Mouse (Mus musculus): ENCODE data around the gene Pacsin3. TPM values are rescaled to one million over a fixed set of nuclear protein-coding genes. Genes with fewer than 3 reads are reported as not detected.
A peak's percentile ranks its signal among the peaks of the same experiment; 100 is the strongest.

Pacsin3 gene
- total and polyA plus RNA-seq, 2 experiments from 2014 or later: 59.9 to 128 TPM

GRCm38 (mm10) chr2:91244557-91245228, 11.1 kb upstream of the Pacsin3 start:
- Histone ChIP-seq H3K27ac (ENCODE audit: low read depth) (no peak overlapping the region), H3K9ac (replicated peaks; ENCODE audit: low read depth, low read length) (no peak overlapping the region), H3K9me3 (replicated peaks; ENCODE audit: control insufficient read depth, low read length) (no peaks in the 10 kb centered on the region), H3K27me3 (ENCODE audit: control insufficient read depth, insufficient read depth, low read length) (no peaks in the 10 kb centered on the region), H3K36me3 (replicated peaks; ENCODE audit: control insufficient read depth, insufficient read depth, low read length) (no peaks in the 10 kb centered on the region), H3K4me1 (ENCODE audit: control insufficient read depth, insufficient read depth) (no peaks in the 10 kb centered on the region), H3K4me2 (ENCODE audit: low read depth, low read length) (no peak overlapping the region), H3K4me3 (ENCODE audit: low read depth, low read length) (no peak overlapping the region)
- TF ChIP-seq CTCF (IDR thresholded peaks at IDR 0.05; ENCODE audit: low read depth) (no peak), EP300 (IDR thresholded peaks at IDR 0.05; ENCODE audit: low read depth) (no peak)
- ATAC-seq (ENCODE audit: insufficient read depth, low read depth) (no peak), DNase-seq (ENCODE audit: low spot score) (no peak)
- 70% methylated on average over 5 of the region's 5 CpGs for WGBS

- DNase-seq (ENCODE audit: low spot score): no peak
- H3K27me3 ChIP-seq (ENCODE audit: control insufficient read depth, insufficient read depth, low read length): no peaks in the 10 kb centered on the region
- H3K4me3 ChIP-seq (ENCODE audit: low read depth, low read length): no peak overlapping the region
- H3K36me3 ChIP-seq (replicated peaks; ENCODE audit: control insufficient read depth, insufficient read depth, low read length): no peaks in the 10 kb centered on the region
- no peak overlapping the region for H3K9ac ChIP-seq (replicated peaks; ENCODE audit: low read depth, low read length)
- H3K9me3 ChIP-seq (replicated peaks; ENCODE audit: control insufficient read depth, low read length): no peaks in the 10 kb centered on the region
- no peak for TF ChIP-seq CTCF (IDR thresholded peaks at IDR 0.05; ENCODE audit: low read depth)
- no peak for TF ChIP-seq EP300 (IDR thresholded peaks at IDR 0.05; ENCODE audit: low read depth)
- no peak for ATAC-seq (ENCODE audit: insufficient read depth, low read depth)
- H3K27ac ChIP-seq (ENCODE audit: low read depth): no peak overlapping the region
- H3K4me1 ChIP-seq (ENCODE audit: control insufficient read depth, insufficient read depth): 0 out of 2 replicates have a peak, but pooled peaks cover 9% of the 10 kb centered on the region
- WGBS: 54% methylated on average over 4 of the region's 4 CpGs
- no peak overlapping the region for H3K4me2 ChIP-seq (ENCODE audit: low read depth, low read length)
Measured at GRCm38 (mm10) chr2:91248366-91248765, 7.4 kb upstream of the Pacsin3 start.

- no peaks in the 10 kb centered on the region for H3K9me3 ChIP-seq (replicated peaks; ENCODE audit: control insufficient read depth, low read length)
- 0 out of 2 replicates have a peak, but pooled peaks cover 9% of the 10 kb centered on the region for H3K4me1 ChIP-seq (ENCODE audit: control insufficient read depth, insufficient read depth)
- H3K27me3 ChIP-seq (ENCODE audit: control insufficient read depth, insufficient read depth, low read length): 0 out of 2 replicates have a peak, but pooled peaks cover 5% of the 10 kb centered on the region
- peak overlapping the region; percentile 52 for H3K27ac ChIP-seq (ENCODE audit: low read depth)
- 47% methylated on average over 4 of the region's 4 CpGs for WGBS
- ATAC-seq (ENCODE audit: insufficient read depth, low read depth) (no peak), DNase-seq (ENCODE audit: low spot score) (no peak)
- H3K4me3 ChIP-seq (ENCODE audit: low read depth, low read length): no peak overlapping the region
- H3K4me2 ChIP-seq (ENCODE audit: low read depth, low read length): no peak overlapping the region
- no peak overlapping the region for H3K9ac ChIP-seq (replicated peaks; ENCODE audit: low read depth, low read length)
- TF ChIP-seq CTCF (IDR thresholded peaks at IDR 0.05; ENCODE audit: low read depth) (no peak), EP300 (IDR thresholded peaks at IDR 0.05; ENCODE audit: low read depth) (no peak)
- no peaks in the 10 kb centered on the region for H3K36me3 ChIP-seq (replicated peaks; ENCODE audit: control insufficient read depth, insufficient read depth, low read length)
Measured at GRCm38 (mm10) chr2:91252001-91252400, 3.8 kb upstream of the Pacsin3 start.

- DNase-seq (ENCODE audit: low spot score) (no peak), ATAC-seq (ENCODE audit: insufficient read depth, low read depth) (no peak)
- 0 out of 2 replicates have a peak, but pooled peaks cover 9% of the 10 kb centered on the region for H3K4me1 ChIP-seq (ENCODE audit: control insufficient read depth, insufficient read depth)
- no peak overlapping the region for H3K9ac ChIP-seq (replicated peaks; ENCODE audit: low read depth, low read length)
- 0 out of 2 replicates have a peak, but pooled peaks cover 5% of the 10 kb centered on the region for H3K27me3 ChIP-seq (ENCODE audit: control insufficient read depth, insufficient read depth, low read length)
- no peak overlapping the region for H3K4me2 ChIP-seq (ENCODE audit: low read depth, low read length)
- H3K4me3 ChIP-seq (ENCODE audit: low read depth, low read length): no peak overlapping the region
- 30% methylated on average over 4 of the region's 4 CpGs for WGBS
- no peaks in the 10 kb centered on the region for H3K36me3 ChIP-seq (replicated peaks; ENCODE audit: control insufficient read depth, insufficient read depth, low read length)
- TF ChIP-seq EP300 (IDR thresholded peaks at IDR 0.05; ENCODE audit: low read depth) (no peak), CTCF (IDR thresholded peaks at IDR 0.05; ENCODE audit: low read depth) (no peak)
- H3K9me3 ChIP-seq (replicated peaks; ENCODE audit: control insufficient read depth, low read length): no peaks in the 10 kb centered on the region
- peak overlapping the region; percentile 52 for H3K27ac ChIP-seq (ENCODE audit: low read depth)
Measured at GRCm38 (mm10) chr2:91252512-91252911, 3.2 kb upstream of the Pacsin3 start.

GRCm38 (mm10) chr2:91254725-91255380, 901 bp upstream of the Pacsin3 start:
- no peak overlapping the region for H3K4me3 ChIP-seq (ENCODE audit: low read depth, low read length)
- WGBS: 54% methylated on average over 8 of the region's 8 CpGs
- TF ChIP-seq EP300 (IDR thresholded peaks at IDR 0.05; ENCODE audit: low read depth) (no peak), CTCF (IDR thresholded peaks at IDR 0.05; ENCODE audit: low read depth) (no peak)
- H3K4me1 ChIP-seq (ENCODE audit: control insufficient read depth, insufficient read depth): peaks cover 16% of the 10 kb centered on the region
- H3K36me3 ChIP-seq (replicated peaks; ENCODE audit: control insufficient read depth, insufficient read depth, low read length): no peaks in the 10 kb centered on the region
- 0 out of 2 replicates have a peak, but pooled peaks cover 5% of the 10 kb centered on the region for H3K27me3 ChIP-seq (ENCODE audit: control insufficient read depth, insufficient read depth, low read length)
- no peak overlapping the region for H3K27ac ChIP-seq (ENCODE audit: low read depth)
- ATAC-seq (ENCODE audit: insufficient read depth, low read depth) (no peak), DNase-seq (ENCODE audit: low spot score) (no peak)
- H3K9ac ChIP-seq (replicated peaks; ENCODE audit: low read depth, low read length): no peak overlapping the region
- H3K9me3 ChIP-seq (replicated peaks; ENCODE audit: control insufficient read depth, low read length): no peaks in the 10 kb centered on the region
- no peak overlapping the region for H3K4me2 ChIP-seq (ENCODE audit: low read depth, low read length)
